Mouse (Mus musculus) G1E-ER4 (cell line): ENCODE measurements at regions not wholly inside any gene's neighbourhood (a gene's known extent, or its start where the extent isn't known, plus 50 kb on each side); places are given as distances from the start of the nearest gene placed in this dataset.

ENCODE experiments used
- GATA1 ChIP-seq: IDR thresholded peaks from one replicate; pipeline ENCODE4 v1.8.0; 2012; ENCODE audit warnings: low read length, inconsistent platforms

DNA sequence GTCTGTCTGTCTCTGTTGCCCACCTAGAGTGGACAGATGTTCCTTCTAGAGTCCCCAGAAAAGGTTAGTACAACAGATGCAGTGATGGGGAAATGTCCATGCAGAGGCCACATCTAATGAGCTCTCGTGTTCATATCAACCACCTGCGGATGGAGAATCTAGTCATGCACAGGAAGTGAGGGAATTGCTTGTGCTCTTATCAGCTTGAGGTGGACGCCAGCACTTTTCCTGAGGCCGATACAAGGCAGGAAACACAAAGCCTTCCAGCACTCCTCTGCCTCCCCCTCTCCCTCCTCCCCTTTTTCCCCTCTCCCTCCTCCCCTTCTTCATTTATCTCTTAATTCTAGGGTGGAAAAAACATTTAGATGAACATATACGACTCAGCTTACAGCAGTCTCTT is 354.3 kb upstream of the Runx1 start:
- no peak for TF ChIP-seq GATA1

DNA sequence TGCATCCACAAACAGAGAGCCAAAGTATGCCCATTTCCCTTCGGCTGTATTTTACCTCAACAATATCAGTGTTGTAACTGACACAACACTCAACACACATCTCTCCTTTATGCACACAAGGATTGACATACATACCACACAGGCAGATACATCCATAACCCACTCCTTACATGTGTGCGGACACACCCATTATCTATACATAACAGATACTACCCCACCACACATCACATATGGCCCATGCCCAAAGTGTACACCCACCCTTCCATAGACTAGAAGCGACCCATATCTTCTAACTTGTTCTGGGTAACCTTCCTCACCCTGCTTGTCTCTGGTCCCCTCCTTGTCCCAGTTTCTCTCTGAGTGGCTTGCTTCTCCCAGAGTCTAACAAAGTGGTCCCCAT is 340.7 kb upstream of the Runx1 start:
- TF ChIP-seq GATA1: no peak

DNA sequence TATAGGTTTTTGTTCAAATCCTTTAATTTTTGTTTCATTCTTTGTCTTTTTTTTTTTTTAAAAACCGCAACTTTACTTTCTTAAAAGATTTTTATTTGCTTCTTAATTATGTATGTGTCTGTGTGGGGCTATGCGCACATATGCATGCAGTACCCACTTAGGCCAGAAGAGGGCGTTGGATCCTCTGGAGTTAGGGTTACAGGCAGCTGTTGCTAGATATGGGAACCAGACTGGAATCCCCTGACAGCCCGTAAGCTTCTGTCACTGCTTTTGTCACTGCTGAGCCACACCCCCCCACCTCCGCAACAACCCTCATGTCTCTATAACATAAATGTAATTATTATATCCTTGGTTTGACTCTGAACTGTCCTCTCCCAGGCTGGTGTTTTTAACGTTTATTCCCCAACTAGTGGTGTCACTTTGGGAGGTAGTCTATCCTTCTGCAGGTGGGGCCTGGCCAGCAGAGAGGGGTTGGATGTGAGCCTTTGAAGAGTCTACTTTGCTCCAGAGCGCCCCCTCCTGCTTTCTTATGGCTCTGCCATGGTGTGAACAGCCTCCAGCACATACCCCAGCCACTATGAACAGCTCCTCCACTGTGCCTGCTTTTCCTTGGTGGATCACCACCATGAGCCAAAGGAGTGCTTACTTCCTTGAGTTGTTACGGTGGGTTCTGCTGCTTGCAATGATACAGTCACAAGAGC is 332.7 kb upstream of the Runx1 start:
- TF ChIP-seq GATA1: no peak

DNA sequence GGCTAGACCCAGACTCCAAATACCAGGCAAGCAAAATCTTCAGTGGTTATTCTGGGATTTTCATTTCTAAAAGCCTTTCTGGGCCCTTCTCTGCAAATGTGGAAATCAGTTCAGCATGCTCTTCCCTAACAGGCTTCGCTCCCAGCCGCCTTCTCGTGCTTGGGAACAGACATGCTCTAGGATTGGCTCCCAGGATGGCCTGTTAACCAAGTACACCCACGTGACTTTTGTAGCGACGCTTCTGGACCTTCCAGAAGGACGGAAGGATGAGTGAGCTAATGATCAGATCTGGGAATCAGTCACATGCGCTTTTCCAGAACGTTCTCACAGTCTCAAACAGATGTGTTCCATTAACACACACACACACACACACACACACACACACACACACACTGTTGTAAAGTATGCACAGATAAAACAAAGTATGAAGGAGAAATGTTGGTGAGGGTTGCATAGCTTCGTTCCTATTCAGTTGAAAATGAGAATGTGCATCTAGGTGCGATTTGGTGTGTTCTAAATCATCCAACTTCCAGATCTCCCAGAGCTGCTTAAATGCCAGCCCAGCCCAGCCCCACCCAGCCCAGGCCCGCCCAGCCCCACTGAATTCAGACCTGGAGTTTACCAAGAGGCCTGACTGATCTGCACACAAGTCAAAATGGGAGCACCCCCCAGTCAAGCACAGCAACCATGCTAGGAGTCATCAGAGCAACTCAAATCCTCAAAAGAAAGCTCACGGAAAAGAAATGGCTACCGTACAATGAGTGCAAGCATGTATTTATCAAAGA is 327.8 kb upstream of the Runx1 start:
- no peak for TF ChIP-seq GATA1

DNA sequence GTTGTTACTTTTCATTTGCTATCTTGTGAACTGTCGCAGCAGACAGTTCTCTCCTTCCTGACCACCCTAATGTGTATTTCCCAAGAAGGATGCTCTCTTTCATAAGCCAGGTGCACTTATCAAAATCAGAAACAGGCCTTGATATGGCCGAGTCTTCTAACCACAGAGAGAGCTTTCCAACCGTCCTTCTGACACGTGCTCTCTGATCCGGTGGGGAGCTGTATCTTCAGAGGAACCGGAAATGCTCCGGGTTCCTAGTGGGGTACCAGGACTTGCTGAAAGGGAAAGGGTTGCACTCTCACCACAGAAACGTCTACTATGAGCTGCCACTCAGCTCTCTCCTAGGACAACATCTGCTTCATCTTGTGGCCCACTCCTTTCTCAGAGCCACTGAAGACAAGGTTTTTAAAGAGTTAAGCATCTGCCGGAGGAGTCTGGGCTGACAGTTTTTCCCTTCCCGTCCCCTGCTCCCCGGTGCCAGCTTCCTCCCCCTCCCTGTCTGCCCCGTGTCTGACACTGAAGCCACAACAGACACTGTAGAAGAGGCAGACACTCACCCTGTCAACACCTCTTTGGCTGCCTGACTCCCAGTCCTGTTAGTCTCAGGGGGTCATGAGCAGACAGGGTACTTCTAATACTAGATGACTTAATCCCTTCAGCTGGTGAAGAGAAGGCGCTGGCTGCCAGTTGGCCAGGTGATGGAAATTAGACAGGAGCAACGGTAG is 327.0 kb upstream of the Runx1 start:
- peak; percentile 72 for TF ChIP-seq GATA1

DNA sequence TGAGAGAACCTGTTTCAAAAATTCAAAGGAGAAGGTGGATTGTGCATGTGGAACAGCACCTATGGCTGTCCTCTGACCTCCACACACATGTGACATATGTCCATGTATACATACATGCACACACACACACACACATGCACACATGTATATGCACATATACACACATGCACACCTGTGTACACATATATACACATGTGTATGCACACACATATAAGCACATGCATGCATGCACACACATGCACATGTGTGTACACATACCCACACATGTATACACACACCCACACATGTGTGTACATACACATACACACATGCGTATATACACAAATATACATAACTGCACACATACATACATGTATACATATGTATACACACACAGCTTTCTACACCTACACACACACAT is 326.1 kb upstream of the Runx1 start:
- no peak for TF ChIP-seq GATA1

DNA sequence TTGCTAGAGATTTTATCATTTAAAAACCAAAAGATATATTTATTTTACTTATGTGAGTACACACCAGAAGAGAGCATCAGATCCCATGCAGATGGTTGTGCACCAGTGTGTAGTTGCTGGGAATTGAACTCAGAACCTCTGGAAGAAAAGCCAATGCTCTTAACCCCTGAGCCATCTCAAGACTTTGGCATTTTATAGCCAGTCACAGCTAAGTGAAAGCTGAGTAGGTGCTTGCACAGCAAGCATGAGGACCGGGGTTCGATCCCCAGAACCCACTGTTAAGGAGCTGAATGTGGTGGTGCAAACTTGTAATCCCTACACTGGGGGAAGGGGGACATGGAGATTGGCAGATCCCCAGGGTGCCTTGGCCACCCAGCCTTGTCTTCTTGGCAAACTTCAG is 325.7 kb upstream of the Runx1 start:
- no peak for TF ChIP-seq GATA1

DNA sequence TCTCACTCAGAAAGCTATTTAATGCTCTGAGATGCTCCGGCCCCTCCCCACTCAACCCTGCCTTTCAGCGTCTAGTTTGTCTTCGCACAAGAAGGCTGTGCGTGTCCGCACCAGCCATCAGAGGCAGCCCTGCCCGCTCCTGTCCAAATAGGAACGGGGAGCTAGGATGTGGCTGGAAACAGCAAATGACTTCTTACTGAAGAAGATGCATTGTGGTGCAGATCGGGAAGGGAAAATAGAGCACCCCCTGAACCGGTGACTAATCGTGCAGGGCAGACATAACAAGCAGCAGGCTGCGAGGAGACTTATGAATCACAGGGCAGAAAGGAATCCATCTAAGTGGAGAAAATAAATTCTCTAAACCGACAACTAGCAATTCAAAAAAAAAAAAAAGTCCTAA is 324.5 kb upstream of the Runx1 start:
- no peak for TF ChIP-seq GATA1

DNA sequence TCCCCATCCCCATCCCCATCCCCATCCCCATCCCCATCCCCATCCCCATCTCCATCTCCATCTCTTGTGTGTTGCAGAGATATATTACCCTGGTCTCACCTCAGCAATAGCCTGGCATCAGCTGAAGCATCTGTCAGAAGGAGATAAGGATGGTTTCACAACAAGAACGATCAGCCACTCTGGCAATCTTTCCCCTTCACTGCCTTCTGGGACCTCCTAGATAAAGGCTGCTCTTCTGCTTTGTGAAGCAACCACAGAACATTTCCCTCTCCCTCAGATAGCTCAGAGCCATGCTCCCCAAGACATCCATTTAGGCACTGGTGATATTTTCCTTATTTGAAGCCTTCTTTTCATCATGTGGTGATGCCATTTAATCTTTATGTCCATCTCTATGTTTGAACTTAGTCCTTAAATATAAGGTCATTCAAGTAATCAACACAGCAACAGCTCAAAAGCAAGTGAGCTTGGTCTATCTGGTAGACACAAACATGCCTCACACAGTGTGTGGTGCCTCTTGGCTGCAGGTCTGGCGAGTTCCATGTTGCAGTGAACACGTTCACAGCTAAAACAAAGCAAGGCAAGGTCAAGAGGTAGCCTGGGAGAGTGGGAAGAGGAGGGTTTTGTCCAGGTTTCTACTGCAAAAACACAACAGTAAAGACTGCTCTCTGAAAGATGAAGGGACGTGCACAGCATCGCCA is 321.7 kb upstream of the Runx1 start:
- TF ChIP-seq GATA1: peak; percentile 99

DNA sequence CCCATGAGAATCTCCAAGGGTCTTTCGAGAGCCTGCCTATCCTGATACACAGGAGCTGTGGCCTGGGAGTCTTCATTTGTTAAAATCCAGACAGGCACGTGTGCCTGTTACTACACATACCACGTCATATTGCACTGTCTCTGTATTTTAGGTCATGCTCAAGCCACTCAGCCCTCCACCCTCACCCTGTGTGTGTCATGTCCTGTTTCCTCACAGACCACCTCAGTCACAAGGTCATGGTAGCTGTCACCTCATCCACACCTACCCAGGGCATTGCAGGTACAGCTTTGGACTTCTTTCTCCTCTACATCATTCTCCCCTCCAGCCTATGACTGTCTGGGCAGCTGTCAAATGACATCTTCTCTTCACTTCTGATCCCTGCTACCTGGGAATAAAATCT is 320.9 kb upstream of the Runx1 start:
- no peak for TF ChIP-seq GATA1

DNA sequence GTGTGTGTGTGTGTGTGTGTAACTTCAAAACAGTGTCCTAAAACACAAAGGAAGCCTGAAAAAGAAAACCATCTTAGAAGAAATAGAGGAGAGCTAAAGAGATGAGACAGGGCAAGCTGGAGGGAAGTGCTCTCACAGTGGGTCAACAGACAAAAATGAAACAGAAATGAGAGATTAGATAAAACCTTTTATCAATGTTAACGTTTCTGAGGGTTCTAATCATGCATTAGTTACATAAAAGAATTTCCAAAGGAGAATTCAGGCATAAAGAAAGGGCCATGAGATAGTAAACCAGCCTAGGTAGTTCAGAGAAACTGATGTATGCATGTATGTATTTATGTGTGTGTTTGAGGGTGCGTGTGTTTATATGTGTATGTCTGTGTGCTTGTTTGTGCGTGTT is 319.7 kb upstream of the Runx1 start:
- no peak for TF ChIP-seq GATA1

DNA sequence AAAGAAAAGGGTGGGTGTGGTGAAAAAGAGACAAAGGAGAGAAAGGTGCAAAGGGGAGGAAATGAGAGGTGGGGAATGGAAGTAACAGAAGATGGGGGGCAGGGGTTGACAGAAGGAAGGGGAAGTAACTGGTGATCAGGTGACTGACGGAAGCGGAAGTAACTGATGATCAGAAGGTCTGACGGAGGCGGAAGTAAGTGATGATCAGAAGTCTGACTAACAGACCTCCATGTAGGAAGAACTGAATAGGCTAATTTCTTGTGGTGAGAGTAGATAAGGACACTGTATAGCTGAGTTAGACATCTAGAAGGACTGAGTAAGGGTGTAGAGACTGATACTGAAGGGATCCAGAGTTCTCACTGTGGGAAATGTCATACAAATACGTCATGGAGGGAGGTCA is 318.1 kb upstream of the Runx1 start:
- no peak for TF ChIP-seq GATA1

DNA sequence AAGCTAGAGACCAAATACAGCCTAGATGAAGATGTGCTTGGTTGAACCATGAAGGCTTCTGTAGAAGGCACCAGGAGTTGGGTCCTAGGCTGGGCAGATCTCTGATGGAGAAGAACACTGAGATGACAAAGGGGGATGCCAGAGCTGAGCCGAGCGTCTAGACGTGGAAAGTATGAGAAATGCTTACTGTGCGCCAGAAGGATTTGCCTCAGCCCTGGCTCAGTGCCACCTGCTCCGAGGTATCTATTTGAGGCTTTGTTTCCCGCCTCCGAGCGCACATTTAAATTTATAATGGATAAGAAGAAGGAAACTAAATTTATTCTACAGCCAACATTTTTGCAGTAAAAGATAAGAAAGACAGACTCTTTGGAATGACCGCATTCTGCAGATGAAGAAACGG is 317.2 kb upstream of the Runx1 start:
- TF ChIP-seq GATA1: no peak

DNA sequence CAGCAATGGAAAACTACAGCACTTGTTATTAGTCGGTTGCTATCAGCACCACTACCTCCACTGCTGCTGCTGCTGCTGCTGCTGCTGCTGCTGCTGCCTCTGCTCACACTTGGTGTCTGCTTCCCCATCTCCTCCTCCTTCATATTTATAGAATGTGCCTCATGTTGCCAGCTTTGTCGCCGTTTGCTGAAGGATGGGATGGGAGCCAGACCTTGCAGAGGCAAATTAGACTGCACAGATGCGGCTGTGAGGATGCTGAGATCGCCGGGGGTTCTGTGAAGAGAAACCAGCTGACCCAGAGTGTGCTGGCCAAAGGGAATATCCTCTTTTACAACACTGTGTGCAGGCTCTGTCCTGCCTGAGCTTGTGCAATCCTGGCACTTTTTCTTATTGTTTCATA is 316.0 kb upstream of the Runx1 start:
- no peak for TF ChIP-seq GATA1

DNA sequence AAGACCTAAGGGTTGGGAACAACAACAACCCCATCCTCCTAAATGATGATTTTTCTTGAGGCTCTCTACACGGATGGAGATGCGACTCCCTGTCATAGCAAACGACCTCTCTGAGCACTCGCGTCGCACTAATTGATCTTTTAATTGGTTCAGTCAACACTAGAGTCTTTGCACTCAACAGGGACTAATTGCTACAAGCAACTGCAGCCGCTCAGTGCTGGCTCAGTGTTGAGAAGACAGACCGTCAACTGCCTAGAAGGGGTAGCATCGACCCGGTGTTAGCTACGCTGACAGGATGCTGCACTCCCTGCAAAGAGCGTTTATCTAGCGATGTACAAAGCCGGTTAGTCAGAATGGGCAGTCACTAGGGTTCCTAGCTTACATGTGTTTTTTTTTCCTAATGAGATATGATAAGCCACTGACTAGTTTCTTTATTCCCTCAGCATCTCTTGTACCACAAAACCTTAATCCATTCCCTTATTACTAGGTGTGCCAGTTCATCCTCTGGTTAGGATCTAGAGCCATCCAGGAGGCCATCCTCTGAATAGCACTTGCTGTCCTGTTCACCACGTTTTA is 314.7 kb upstream of the Runx1 start:
- TF ChIP-seq GATA1: no peak

DNA sequence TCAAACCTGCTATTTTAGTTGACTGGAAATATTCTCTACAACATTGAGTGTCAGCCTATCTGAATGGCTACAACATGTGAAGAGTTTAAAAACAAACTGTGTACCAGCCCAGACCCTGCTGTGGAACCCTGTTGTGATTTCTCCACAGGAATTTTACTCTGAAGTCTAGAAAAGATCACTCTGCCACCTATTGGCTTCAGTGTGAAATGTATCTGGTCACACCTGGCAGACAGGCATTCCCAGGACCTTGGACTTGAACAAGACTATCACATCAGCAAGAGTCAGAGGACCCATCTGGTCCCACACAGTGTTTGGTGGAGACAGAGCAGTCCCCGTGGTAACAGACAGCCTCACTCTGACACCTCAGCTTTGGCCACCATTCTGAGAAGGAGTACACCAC is 311.3 kb upstream of the Runx1 start:
- TF ChIP-seq GATA1: no peak
